Mouse (Mus musculus): ENCODE measurements around the gene Hoxc6.

- TF ChIP-seq GATA1 (IDR thresholded peaks at IDR 0.05; ENCODE audit: low read length) (no peak), TAL1 (IDR thresholded peaks at IDR 0.05; ENCODE audit: low read length) (no peak)
These were observed 25.3 kb upstream of the Hoxc6 start for GRCm38 (mm10) chr15:102972753-102973152.
